Mouse (Mus musculus) small intestine, adult 10 weeks (tissue): ENCODE measurements around the gene Snupn. TPM values are rescaled to one million over a fixed set of nuclear protein-coding genes. Genes with fewer than 3 reads are reported as not detected.

ENCODE experiments used
- polyA plus RNA-seq: library from polyadenylated mRNA; stranded (reverse); fragments of 350-450 nt; fragmentation: Illumina TruSeq; extraction: RNeasy Lipid Tissue Mini Kit (QIAGEN cat#74804); gene quantifications from one replicate; pipeline ENCODE4 v1.2.3, GENCODE M21; 2014; ENCODE audit warnings: low replicate concordance

Gene Snupn
- 3.8 TPM for polyA plus RNA-seq

GRCm38 (mm10) chr9:56950414-56951400 is at the start of gene Snupn:
Snupn (plus strand) TSS chr9:56950878.

GRCm38 (mm10) chr9:56928041-56928811 is 22.5 kb upstream of the Snupn start, which contains the start of gene Snx33:
Snx33 (minus strand) TSS chr9:56928371.

DNA sequence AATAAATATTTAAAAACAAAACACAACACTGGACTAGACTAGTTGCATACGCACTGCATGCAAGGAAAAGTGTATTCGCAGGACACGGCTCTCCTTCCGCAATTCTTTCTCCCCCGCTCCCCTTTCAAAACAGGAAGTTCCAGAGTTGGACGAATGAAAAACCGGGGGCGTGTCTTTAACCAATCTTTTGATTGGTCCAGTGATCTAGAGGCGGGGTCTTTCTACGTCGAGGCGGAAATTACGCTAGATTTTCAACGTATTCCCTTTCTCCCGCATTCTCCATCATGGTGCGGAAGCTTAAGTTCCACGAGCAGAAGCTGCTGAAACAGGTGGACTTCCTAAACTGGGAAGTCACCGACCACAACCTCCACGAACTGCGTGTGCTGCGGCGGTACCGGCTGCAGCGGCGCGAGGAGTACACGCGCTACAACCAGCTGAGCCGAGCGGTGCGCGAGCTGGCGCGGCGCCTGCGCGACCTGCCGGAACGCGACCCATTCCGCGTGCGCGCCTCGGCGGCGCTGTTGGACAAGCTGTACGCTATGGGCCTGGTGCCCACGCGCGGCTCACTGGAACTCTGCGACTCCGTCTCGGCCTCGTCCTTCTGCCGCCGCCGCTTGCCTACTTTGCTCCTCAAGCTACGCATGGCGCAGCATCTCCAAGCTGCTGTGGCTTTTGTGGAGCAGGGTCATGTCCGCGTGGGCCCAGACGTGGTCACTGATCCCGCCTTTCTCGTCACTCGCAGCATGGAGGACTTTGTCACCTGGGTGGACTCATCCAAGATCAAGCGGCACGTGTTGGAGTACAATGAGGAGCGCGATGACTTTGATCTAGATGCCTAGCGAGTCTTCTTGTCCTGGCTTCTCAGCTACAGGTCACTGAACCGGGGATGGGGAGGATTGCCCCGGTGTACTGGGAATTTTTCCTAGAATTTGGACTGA is 13.2 kb upstream of the Snupn start, which contains the start of gene Imp3:
Gene Imp3 (plus strand): TSS at position 253 of the 938 bp plus-strand sequence.

DNA sequence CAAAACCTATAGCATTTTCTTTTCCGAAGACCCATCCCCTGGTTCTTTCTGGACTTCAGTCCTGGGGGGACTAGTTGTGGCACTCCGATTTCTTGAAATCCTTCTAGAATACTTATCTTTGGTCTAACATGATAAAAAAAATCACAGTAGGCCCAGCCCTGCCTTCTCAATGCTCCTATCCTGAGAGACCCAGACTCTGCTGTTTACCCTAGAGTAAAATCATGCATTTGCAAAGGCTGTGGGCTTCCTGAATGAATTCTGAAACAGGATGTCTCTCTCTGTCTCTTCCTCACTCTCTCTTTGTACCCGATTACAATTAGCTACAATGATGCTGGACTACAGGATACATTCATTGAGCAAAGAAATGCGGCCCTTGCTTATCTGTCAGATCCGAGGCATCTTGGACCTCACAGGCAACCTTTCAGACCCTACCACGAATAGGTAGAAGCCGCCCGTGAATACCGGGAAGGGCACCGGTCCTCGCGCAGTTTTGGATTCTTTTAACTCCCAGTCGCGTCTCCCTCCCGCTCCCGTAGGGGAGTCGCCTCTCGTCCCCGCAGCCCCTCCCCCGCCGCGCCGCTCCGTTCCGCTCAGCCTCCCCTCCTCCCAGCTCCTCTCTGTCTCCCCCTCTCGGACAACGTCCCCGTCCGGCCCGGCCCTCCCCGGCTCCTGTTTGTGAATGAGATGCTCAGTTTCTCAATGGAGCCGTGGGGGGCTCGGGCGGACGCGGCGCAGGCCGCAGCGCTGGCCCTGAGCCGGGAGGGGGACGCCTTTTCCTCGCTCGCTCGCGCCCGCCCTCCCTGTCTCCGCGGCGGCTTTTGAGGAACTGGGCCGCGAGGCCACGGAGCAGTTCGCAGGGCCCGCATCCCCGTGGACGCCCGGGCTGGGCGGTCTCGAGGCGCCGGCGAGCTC is 43.9 kb downstream of the Snupn start, which contains the start of gene Ptpn9:
Gene Ptpn9 (plus strand): TSS at position 638 of the 912 bp plus-strand sequence.

Other genes starting within 250 kb of the Snupn start
- gene Lingo1, start 154.4 kb upstream of the Snupn start, polyA plus RNA-seq: not detected
- not detected for gene Odf3l1, start 86.2 kb upstream of the Snupn start, polyA plus RNA-seq
- gene Cspg4, start 85.8 kb upstream of the Snupn start, polyA plus RNA-seq: 0.37 TPM
- 0.37 TPM for gene Snx33, start 22.5 kb upstream of the Snupn start, polyA plus RNA-seq
- 29.0 TPM for gene Imp3, start 13.4 kb upstream of the Snupn start, polyA plus RNA-seq
- 14.0 TPM for gene Ptpn9, start 44.0 kb downstream of the Snupn start, polyA plus RNA-seq
- 19.8 TPM for gene Sin3a, start 121.2 kb downstream of the Snupn start, polyA plus RNA-seq
- gene Man2c1, start 179.8 kb downstream of the Snupn start, polyA plus RNA-seq: 10.1 TPM
- not detected for gene Neil1, start 197.4 kb downstream of the Snupn start, polyA plus RNA-seq
- 5.9 TPM for gene Commd4, start 207.5 kb downstream of the Snupn start, polyA plus RNA-seq